Mouse (Mus musculus): Measurements from ENCODE around the gene Bcl11b. TPM values are rescaled to one million over a fixed set of nuclear protein-coding genes. Genes with fewer than 3 reads are reported as not detected.

The Bcl11b gene
- polyA plus RNA-seq, 1 experiment from 2014 or later: 2.6 TPM

GRCm38 (mm10) chr12:107874467-107875142, 128.8 kb downstream of the Bcl11b start:
- Histone ChIP-seq H3K27ac (ENCODE audit: low read length) (no peak overlapping the region), H3K9me3 (replicated peaks; ENCODE audit: control insufficient read depth, low read length) (peaks cover 5% of the 10 kb centered on the region; the same call in 1 of the 2 replicates), H3K36me3 (ENCODE audit: control insufficient read depth, insufficient read depth, low read length) (no peaks in the 10 kb centered on the region), H3K27me3 (ENCODE audit: control insufficient read depth, insufficient read depth, low read length) (no peaks in the 10 kb centered on the region), H3K4me3 (replicated peaks; ENCODE audit: low read length) (no peak overlapping the region), H3K4me2 (ENCODE audit: low read depth, low read length) (no peak overlapping the region), H3K4me1 (ENCODE audit: control insufficient read depth, insufficient read depth, low read length) (no peaks in the 10 kb centered on the region), H3K9ac (ENCODE audit: low read length) (no peak overlapping the region)
- 90% methylated on average over 27 of the region's 27 CpGs for WGBS
- no peak for ATAC-seq (ENCODE audit: insufficient read depth, low FRiP score)

DNA sequence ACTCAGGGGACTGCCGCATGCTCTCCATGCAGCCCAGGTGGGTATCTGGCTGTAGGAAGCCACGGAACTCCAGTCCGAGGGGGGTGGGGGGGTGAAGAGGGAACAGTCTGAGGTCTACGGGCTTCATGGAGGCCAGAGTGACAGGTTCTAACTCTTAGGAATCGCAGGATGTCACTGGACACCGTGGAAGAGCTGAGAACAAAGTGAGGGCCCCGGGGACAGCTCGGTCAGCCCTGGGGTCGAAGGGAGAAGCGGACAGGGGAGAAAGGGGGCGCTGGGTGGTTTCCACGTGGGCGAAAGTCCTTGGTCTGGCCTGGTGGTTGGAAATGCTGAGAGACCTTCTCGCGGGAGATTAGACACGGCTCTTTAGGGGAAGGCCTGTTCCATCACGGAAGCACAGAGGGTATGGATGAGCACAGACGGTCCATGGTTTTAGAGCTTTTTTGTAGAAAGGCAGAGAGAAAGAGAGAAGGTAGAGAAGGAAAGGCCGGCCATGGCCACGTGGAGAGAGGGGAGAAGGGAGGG, 133.8 kb downstream of the Bcl11b start:
- no peak for ATAC-seq (ENCODE audit: insufficient read depth, low FRiP score)
- Histone ChIP-seq H3K27ac (ENCODE audit: low read length) (no peak overlapping the region), H3K9ac (ENCODE audit: low read length) (no peak overlapping the region), H3K9me3 (replicated peaks; ENCODE audit: control insufficient read depth, low read length) (no peaks in the 10 kb centered on the region), H3K4me1 (ENCODE audit: control insufficient read depth, insufficient read depth, low read length) (no peaks in the 10 kb centered on the region), H3K4me2 (ENCODE audit: low read depth, low read length) (no peak overlapping the region), H3K27me3 (ENCODE audit: control insufficient read depth, insufficient read depth, low read length) (no peaks in the 10 kb centered on the region), H3K36me3 (ENCODE audit: control insufficient read depth, insufficient read depth, low read length) (no peaks in the 10 kb centered on the region), H3K4me3 (replicated peaks; ENCODE audit: low read length) (no peak overlapping the region)
- 82% methylated on average over 20 of the region's 20 CpGs for WGBS

DNA sequence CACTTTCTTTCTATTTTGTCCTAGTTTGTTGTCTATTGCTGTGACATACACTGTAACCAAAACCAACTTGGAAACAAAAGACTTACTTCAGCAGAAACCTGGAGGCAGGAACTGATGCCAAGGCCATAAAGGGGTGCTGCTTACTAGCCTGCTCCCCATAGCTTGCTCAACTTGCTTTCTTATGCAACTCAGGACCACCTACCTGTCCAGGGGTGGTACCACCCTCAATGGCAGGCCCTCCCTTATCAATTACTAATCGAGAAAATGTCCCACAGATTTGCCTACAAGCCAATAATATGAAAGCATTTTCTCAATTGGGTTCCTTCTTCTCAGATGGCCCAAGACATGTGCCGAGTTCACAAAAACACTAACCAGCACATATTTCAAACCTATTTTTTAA, 135.1 kb downstream of the Bcl11b start:
- Histone ChIP-seq H3K27me3 (ENCODE audit: control insufficient read depth, insufficient read depth, low read length) (no peaks in the 10 kb centered on the region), H3K4me3 (replicated peaks; ENCODE audit: low read length) (no peak overlapping the region), H3K9me3 (replicated peaks; ENCODE audit: control insufficient read depth, low read length) (no peaks in the 10 kb centered on the region), H3K4me1 (ENCODE audit: control insufficient read depth, insufficient read depth, low read length) (no peaks in the 10 kb centered on the region), H3K27ac (ENCODE audit: low read length) (no peak overlapping the region), H3K9ac (ENCODE audit: low read length) (no peak overlapping the region), H3K4me2 (ENCODE audit: low read depth, low read length) (no peak overlapping the region), H3K36me3 (ENCODE audit: control insufficient read depth, insufficient read depth, low read length) (no peaks in the 10 kb centered on the region)
- ATAC-seq (ENCODE audit: insufficient read depth, low FRiP score): no peak
- 86% methylated on average over 2 of the region's 2 CpGs for WGBS

Other genes starting within 250 kb of the Bcl11b start
- gene Setd3, start 175.7 kb upstream of the Bcl11b start, polyA plus RNA-seq (2015; fragmentation: Nextera tagmentation; extraction: Ambion mirVana): 89.2 and 93.0 TPM in 2 replicates
- 1.8 and 2.5 TPM in 2 replicates for gene Ccnk, start 176.0 kb upstream of the Bcl11b start, polyA plus RNA-seq (2015; fragmentation: Nextera tagmentation; extraction: Ambion mirVana)

All from stomach, embryonic 16.5 days (tissue).